Mouse (Mus musculus): Measurements from ENCODE around the gene St3gal3. TPM values are rescaled to one million over a fixed set of nuclear protein-coding genes. Genes with fewer than 3 reads are reported as not detected.

The St3gal3 gene
- 29.3 and 31.3 TPM in 2 replicates for polyA plus RNA-seq (2012; rRNA removed)

GRCm38 (mm10) chr4:118134485-118135365 lies at the start of gene St3gal3:
Gene St3gal3 (minus strand): TSS chr4:118134914.

GRCm38 (mm10) chr4:118179467-118180300 lies 45.0 kb upstream of the St3gal3 start, which contains the start of gene Kdm4a:
Gene Kdm4a (minus strand): TSS chr4:118180043.

GRCm38 (mm10) chr4:117929391-117929881 lies 205.3 kb downstream of the St3gal3 start, which contains the start of gene Artn:
Gene Artn (minus strand): TSS chr4:117929763.

GRCm38 (mm10) chr4:117914591-117915442 lies 219.9 kb downstream of the St3gal3 start, which contains the start of gene Ipo13:
Gene Ipo13 (minus strand): TSS chr4:117914999.

GRCm38 (mm10) chr4:117891738-117892161 lies 243.0 kb downstream of the St3gal3 start, which contains the start of gene Dph2:
Gene Dph2 (minus strand): TSS chr4:117892032.

GRCm38 (mm10) chr4:117887133-117887532 lies 247.6 kb downstream of the St3gal3 start, which contains the start of gene Atp6v0b:
Gene Atp6v0b (minus strand): TSS chr4:117887333.

GRCm38 (mm10) chr4:117882701-117883691 lies 251.7 kb downstream of the St3gal3 start, which contains the start of gene B4galt2:
Gene B4galt2 (minus strand): TSS chr4:117883487.

Other genes with a start within 250 kb of the St3gal3 start
- gene Atp6v0b, start 247.6 kb downstream of the St3gal3 start, polyA plus RNA-seq (2012; rRNA removed): 460 and 476 TPM in 2 replicates
- gene Dph2, start 242.9 kb downstream of the St3gal3 start, polyA plus RNA-seq (2012; rRNA removed): 24.1 and 28.8 TPM in 2 replicates
- gene Ipo13, start 219.9 kb downstream of the St3gal3 start, polyA plus RNA-seq (2012; rRNA removed): 96.5 and 99.8 TPM in 2 replicates
- 0.59 and 0.96 TPM in 2 replicates for gene Artn, start 205.2 kb downstream of the St3gal3 start, polyA plus RNA-seq (2012; rRNA removed)
- gene Kdm4a, start 45.1 kb upstream of the St3gal3 start, polyA plus RNA-seq (2012; rRNA removed): 107 and 114 TPM in 2 replicates
- 91.0 and 103 TPM in 2 replicates for gene Ptprf, start 156.5 kb upstream of the St3gal3 start, polyA plus RNA-seq (2012; rRNA removed)